ENCODE assay signal across 28 mouse cellular contexts in the genomic region with DNA sequence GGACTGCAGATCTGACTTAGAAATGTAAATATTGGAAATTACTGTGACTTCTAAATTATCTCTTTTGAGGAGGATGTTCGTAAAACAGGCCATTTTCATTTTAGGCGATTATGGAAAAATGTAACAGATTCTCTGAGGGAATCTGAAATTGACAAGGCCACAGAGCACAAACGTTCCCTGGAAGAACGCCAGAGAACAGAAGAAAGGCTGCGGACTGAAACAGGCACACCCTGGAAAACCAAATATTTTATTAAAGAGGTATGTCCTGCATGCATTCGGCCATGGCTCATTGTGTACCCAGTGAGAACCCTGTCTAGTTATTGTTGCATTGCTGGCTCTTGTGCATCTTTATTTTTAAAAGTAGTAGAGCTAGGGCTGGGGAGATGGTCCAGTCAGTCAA. TPM values are rescaled to one million over a fixed set of nuclear protein-coding genes. Genes with fewer than 3 reads are reported as not detected.
DNase-seq lines count a peak whose midpoint lies in the region; ATAC-seq and TF ChIP-seq lines count a peak whose summit lies in the region.
"Had no signal": no experiment of that assay in that cellular context is flagged by ENCODE, and none has a peak within 500 bp of the region (broad histone marks: within the 10 kb centered on the region; RNA-seq: fewer than 3 reads in every experiment).

No protein-coding gene starts in this region.

- no peaks in the 10 kb centered on the region for H3K9me3 ChIP-seq in hindbrain, postnatal 0 days (ENCODE audit: low read length)
- no peaks in the 10 kb centered on the region for H3K9me3 ChIP-seq in hindbrain, embryonic 16.5 days (ENCODE audit: control insufficient read depth, low read length)
- H3K9me3 ChIP-seq: embryonic facial prominence, embryonic 12.5 days; forebrain, embryonic 12.5 days; lung, embryonic 15.5 days; midbrain, embryonic 10.5 days had no signal

- H3K27me3 ChIP-seq in hindbrain, postnatal 0 days (ENCODE audit: insufficient read depth, low read length) = no peaks in the 10 kb centered on the region
- H3K27me3 ChIP-seq in hindbrain, embryonic 16.5 days (replicated peaks; ENCODE audit: control insufficient read depth, insufficient read depth, low read length) = no peaks in the 10 kb centered on the region
- H3K27me3 ChIP-seq: CH12.LX; embryonic facial prominence, embryonic 12.5 days; forebrain, embryonic 12.5 days; lung, embryonic 15.5 days had no signal

- 69% methylated on average over 6 of the region's 6 CpGs for WGBS in hindbrain, postnatal 0 days
- WGBS in hindbrain, embryonic 16.5 days = 81% methylated on average over 6 of the region's 6 CpGs

- H3K9ac ChIP-seq in hindbrain, postnatal 0 days (replicated peaks; ENCODE audit: low read length) = no peak overlapping the region
- H3K9ac ChIP-seq in hindbrain, embryonic 16.5 days (ENCODE audit: low read depth, low read length) = no peak overlapping the region
- H3K9ac ChIP-seq: embryonic facial prominence, embryonic 12.5 days; forebrain, embryonic 12.5 days; forebrain, postnatal 0 days; liver, embryonic 14.5 days; lung, embryonic 15.5 days had no signal

- no peak overlapping the region for H3K4me3 ChIP-seq in hindbrain, postnatal 0 days (ENCODE audit: low read length)
- no peak overlapping the region for H3K4me3 ChIP-seq in hindbrain, embryonic 16.5 days (ENCODE audit: low read length)
- H3K4me3 ChIP-seq: embryonic facial prominence, embryonic 12.5 days; forebrain, embryonic 12.5 days; lung, embryonic 15.5 days; midbrain, embryonic 10.5 days had no signal

- no peak overlapping the region for H3K4me2 ChIP-seq in hindbrain, postnatal 0 days (ENCODE audit: low read depth, low read length)
- no peak overlapping the region for H3K4me2 ChIP-seq in hindbrain, embryonic 16.5 days (ENCODE audit: low read length)
- H3K4me2 ChIP-seq: embryonic facial prominence, embryonic 12.5 days; forebrain, embryonic 12.5 days; lung, embryonic 15.5 days had no signal

- no peak overlapping the region for H3K27ac ChIP-seq in hindbrain, postnatal 0 days
- no peak overlapping the region for H3K27ac ChIP-seq in hindbrain, embryonic 16.5 days (ENCODE audit: low read depth, low read length)
- H3K27ac ChIP-seq: embryonic facial prominence, embryonic 12.5 days; forebrain, embryonic 12.5 days; liver, embryonic 14.5 days; lung, embryonic 15.5 days; midbrain, embryonic 10.5 days had no signal

- no peaks in the 10 kb centered on the region for H3K4me1 ChIP-seq in hindbrain, postnatal 0 days (ENCODE audit: insufficient read depth, low read length)
- H3K4me1 ChIP-seq in hindbrain, embryonic 16.5 days (ENCODE audit: control insufficient read depth, insufficient read depth, low read depth, low read length) = no peaks in the 10 kb centered on the region
- H3K4me1 ChIP-seq: embryonic facial prominence, embryonic 12.5 days; forebrain, embryonic 12.5 days; lung, embryonic 15.5 days; midbrain, embryonic 10.5 days had no signal

- peak; percentile 56 to 70 for DNase-seq in adrenal gland, adult (ENCODE audit: inconsistent age in 2 of 2, low spot score in 1 of 2)
- no peak for DNase-seq in adrenal gland, postnatal 14 days
- peak; percentile 4 for DNase-seq in hindbrain, postnatal 0 days (ENCODE audit: low spot score)
- peak; percentile 59 for DNase-seq in testis, postnatal 14 days (ENCODE audit: low spot score)
- DNase-seq in testis, postnatal 10 days (ENCODE audit: low spot score) = no peak
- no peak for DNase-seq in retina, postnatal 1 day
- DNase-seq: cerebellum, adult 11 months; cerebellum, adult 9-10 months; cerebellum, postnatal 36 days; forebrain, postnatal 0 days; gastrocnemius, postnatal 10 days; heart, postnatal 14 days; kidney, adult 9 months; kidney, postnatal 10 days; liver; right cerebral cortex, adult 18-20 months; spleen, adult 18-20 months; thymus, postnatal 14 days had no signal

- no peak for ATAC-seq in hindbrain, postnatal 0 days
- ATAC-seq in hindbrain, embryonic 16.5 days = no peak
- ATAC-seq: activated CD4-positive, CD25-positive, alpha-beta regulatory T cell, adult 4 months; forebrain, postnatal 0 days; intestine, embryonic 16.5 days; midbrain, embryonic 16.5 days had no signal

- peaks cover 23% of the 10 kb centered on the region for H3K36me3 ChIP-seq in hindbrain, postnatal 0 days (ENCODE audit: insufficient read depth, low read length)
- H3K36me3 ChIP-seq in hindbrain, embryonic 16.5 days (ENCODE audit: control insufficient read depth, insufficient read depth, low read length) = 0 out of 2 replicates have a peak, but pooled peaks cover 8% of the 10 kb centered on the region

- TF ChIP-seq CTCF in hindbrain, postnatal 0 days (IDR thresholded peaks at IDR 0.05; ENCODE audit: low read depth) = no peak

RNA-seq across cellular contexts. Expression of a gene that starts 15.1 kb away (rescaled TPM):
- 46.9 and 54.0 TPM in 2 replicates for total RNA-seq in adrenal gland, postnatal 14 days (2021)
- total RNA-seq in hindbrain, postnatal 0 days (2014; rRNA removed) = 46.4 and 52.8 TPM in 2 replicates
- polyA plus RNA-seq in hindbrain, postnatal 0 days (2015; fragmentation: Nextera tagmentation; extraction: Ambion mirVana) = 99.4 and 103 TPM in 2 replicates
- polyA plus RNA-seq in hindbrain, embryonic 16.5 days (2015; fragmentation: Nextera tagmentation; extraction: Ambion mirVana) = 87.3 and 103 TPM in 2 replicates

RNA-seq across cellular contexts. Expression of a gene that starts 51.3 kb away (rescaled TPM):
- 46.1 and 59.0 TPM in 2 replicates for total RNA-seq in adrenal gland, postnatal 14 days (2021)
- 23.6 and 25.0 TPM in 2 replicates for total RNA-seq in hindbrain, postnatal 0 days (2014; rRNA removed)
- 10.8 and 10.9 TPM in 2 replicates for polyA plus RNA-seq in hindbrain, postnatal 0 days (2015; fragmentation: Nextera tagmentation; extraction: Ambion mirVana)
- 11.7 and 15.3 TPM in 2 replicates for polyA plus RNA-seq in hindbrain, embryonic 16.5 days (2015; fragmentation: Nextera tagmentation; extraction: Ambion mirVana)

Comparison
In these comparisons a context has a peak if more than half of its experiments do, and no peak if none do; other contexts are left out.
1. DNase-seq: peak in adrenal gland, adult (2 of 2), hindbrain, postnatal 0 days (single experiment) and testis, postnatal 14 days (single experiment); none in adrenal gland, postnatal 14 days (single experiment), testis, postnatal 10 days (single experiment) and retina, postnatal 1 day (single experiment).